Mouse (Mus musculus): ENCODE measurements around the gene Papln.
A peak's percentile ranks its signal among the peaks of the same experiment; 100 is the strongest.

Papln gene

DNA sequence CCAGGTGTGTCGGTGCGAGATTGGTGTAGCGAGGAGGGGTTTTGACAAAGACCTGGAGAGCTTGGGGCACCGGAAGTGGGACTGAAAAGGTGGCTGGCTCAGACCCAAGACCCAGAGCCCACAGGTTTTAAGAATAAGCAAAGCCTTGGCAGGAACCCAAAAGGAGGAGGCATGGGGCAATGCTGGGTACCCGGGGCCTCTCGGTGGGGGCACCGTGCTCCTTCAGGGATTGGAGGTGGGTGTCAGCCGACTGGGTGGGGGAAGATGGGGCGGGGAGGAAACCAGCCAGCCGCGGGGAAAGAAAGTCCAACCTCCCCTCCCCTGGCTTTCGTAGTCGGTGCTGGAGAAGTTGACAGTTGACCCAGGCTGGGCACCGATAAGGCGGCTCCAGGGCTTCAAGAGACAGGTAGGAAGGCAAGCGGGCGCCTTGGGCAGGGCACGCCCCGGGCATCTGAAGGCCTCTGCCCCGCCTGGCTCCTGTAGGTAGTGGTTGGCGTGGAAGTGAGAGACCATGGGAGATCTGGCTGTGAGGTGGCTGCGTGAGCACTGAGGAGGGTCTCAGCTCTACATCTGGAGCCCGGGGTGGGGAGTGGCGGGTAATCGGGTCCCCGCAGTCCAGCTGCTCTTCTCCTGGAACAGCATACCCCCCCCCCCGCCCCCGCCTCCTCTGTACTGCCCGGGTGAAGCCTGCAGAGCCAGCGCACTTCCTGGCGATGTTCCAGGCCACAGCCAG is at the start of gene Papln:
Gene Papln, plus strand, starts transcription at position 324 of the 733 bp plus-strand sequence.
- peak; percentile 74 for DNase-seq (ENCODE audit: low spot score)

DNA sequence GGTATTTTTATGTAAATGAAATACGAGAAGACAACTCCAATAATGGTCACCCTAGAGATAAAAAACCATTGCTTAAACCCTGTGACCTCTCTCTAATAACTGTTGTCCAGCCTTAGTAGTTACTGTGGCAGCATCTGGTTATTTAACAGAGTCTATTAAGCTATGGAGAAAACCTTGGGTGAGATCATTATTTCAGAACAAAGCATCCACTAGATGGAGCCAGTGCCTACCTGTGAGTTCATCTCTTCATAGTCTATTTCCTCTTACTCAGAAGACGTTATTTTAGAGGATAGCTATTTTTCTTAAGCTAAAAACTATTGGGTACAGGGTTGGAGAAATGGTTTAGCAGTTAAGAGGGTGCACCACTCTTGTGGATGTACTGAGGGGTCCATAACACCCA is 49.7 kb upstream of the Papln start:
- no peak for DNase-seq (ENCODE audit: low spot score)

DNA sequence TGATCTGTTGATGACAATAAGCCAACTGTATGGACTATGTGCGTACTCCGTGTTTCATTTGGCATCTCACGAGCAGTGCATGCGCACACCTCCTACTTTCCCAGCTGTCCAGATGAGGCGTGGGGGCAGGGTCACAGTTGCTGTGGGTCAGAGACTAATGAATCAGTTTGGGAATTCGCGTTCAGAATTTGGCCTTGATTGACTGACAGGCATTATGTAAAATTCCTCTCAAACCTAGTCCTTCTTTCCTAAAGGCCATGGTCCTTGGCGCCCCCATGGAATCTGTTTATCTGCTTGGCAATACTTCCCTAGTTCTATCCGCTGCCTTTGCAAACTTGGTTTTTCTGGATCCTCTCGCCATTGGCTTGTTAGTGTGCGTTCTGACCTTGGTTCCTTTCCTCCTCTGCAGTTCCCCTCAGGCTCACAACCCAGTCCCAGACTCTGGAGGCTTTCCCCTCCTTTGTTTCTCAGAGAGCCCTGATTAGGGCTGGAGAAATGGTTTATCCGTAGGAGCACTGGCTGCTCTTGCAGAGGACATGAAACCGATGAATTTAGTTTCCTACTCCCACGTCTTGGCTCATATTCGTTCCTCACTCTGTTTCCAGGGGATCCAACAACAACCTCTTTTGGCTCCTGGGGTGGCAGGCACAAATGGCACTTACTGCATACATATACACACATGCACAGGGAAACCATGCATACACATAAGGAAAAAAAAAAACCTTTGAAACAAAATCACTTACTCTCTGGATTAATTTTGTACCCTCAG is 46.8 kb upstream of the Papln start:
- peak; percentile 69 for DNase-seq (ENCODE audit: low spot score)

DNA sequence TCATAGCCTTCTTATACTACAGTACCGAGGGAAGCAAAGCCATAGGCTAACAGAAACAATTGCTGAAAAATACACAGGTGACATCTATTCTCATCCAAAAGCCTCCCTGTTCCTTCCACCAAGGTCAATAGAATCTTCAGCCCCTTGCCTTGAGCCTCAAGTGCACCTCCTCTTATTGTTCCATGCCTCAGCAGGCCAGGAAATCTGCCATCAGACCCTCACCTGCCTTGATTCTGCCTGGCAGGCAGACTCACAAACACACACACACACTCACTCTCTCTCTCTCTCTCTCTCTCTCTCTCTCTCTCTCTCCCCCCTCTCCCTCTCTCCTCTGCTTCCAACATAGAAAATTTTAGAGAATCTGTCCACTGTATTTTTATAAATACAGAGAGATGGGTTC is 44.0 kb upstream of the Papln start:
- DNase-seq (ENCODE audit: low spot score), result no peak

DNA sequence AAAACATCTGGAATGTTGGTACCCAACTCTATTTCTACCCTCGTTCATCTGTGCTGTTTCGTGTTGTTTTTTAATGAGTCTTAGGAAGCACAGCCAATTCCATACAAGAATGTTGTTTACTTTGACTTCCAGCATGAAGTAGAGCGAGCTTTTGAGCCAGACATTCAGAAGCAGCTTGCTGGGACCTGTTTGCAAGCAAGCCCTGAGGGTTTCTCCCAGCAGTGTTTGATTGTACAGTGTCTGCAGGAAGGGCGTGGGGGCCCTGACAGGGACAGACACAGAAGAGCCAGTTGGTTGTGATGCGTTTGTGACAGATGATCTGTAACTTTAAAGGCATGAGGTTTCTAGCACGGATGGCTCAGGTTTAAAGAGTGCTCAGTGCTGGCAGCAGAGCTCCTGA is 42.2 kb upstream of the Papln start:
- no peak for DNase-seq (ENCODE audit: low spot score)

DNA sequence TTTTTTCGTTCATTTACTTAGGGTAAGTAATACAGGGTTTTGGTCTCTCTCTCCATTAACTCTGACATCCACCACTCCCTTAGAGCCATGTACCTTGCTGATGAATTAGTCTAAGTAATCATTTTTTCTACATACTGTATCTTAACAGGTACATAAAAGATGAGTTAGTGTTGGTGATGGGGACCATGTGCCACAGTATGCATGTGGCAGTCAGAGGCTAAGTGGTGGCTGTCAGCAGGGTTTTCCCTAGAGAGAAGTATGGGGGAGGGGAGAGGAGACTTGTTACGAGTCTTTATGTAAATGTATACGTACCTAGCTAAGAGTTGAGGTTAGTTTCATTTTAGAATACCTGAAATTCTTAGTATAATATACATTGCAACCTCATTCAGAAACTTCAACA is 40.4 kb upstream of the Papln start:
- no peak for DNase-seq (ENCODE audit: low spot score)

DNA sequence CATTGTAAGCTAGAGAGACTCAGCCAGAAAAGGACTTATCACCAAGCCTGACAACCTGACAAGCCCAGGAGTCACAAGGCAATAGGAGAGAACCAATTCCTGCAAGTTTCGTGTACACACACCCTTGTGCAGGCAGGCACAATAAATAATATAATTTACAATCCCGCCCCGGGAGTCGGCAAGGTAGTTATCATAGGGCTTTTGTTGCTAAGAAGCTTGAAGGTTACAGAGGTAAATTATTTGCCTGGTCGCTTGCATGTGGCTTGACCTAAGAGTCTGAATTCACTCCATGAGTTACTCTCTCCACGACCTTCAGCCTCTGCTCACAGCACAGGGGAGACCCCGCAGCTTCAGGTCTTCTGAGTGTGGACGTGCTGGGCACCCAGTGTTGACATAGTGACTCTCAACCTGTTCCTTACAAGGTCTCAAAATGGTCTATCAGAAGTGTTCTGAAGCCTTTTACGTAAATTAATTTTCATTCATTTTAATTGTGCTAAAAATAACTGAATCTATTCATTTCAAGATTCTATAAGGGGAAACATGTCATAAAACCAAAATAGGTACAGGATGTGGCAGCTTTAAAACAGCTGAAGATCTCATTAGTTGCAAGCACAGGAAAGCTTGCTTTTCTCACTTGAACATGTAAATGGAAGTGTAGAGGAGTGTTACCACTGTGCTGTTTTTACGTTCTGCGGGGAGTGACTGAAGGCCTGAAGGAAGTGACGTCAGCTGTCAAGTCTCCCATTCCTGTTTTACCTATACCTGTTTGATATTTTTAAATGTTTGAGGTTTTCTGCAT is 36.7 kb upstream of the Papln start:
- no peak for DNase-seq (ENCODE audit: low spot score)

DNA sequence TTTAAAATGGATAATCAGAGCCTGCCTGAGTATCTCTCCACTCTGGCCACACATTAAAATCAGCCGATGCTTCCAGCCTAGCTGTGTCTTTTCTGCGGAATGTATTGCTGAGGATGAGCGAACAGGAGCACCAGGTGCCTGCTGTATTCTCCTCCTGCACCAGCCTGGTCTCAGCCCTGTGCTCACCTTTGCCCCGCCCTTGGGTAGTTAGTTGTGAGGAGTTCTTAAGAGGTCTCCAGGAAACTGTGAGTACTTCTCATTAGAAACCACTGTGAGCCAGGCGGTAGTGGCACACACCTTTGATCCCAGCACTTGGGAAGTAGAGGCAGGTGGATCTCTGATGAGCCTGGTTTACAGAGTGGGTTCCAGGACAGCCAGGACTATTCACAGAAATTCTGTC is 31.2 kb upstream of the Papln start:
- DNase-seq (ENCODE audit: low spot score), result no peak

DNA sequence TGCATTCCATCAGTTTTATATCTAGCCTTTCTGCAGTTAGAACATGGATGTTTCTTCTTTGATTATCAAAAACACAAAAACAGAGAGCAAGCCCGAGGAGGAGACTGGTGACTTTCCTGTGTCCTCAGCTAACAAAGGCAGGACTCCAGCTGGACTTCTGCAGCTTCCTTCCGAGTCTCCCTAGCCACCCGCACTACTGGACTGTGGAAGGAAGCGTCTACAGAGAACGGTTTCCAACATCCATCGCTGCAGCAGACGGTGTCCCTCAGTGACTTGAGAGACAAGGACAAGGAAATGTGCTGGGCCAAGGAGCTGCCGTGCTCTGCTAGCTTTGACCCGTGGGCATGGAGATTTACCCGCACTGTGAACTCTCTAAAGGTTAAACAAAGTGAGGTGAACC is 29.4 kb upstream of the Papln start:
- DNase-seq (ENCODE audit: low spot score), result no peak

DNA sequence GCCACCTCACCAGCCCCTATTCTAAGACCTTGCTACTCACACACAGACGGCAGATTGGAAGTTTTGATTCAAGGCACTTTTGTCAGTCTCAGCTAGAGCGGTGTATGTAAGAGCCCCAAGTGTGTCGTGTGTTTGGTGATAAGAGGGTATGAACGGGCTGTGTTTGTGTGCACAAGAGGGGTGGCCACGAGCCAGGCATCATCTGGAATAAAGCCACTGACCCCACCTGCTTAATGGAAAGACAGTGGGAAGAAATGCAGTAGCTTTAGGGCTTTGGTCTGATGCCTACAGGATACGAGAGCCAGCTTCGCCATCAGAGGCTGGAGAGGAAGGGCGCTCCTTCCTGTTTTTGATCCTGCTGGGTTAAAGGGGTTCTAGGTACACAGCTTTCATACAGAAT is 27.2 kb upstream of the Papln start:
- DNase-seq (ENCODE audit: low spot score), result no peak

DNA sequence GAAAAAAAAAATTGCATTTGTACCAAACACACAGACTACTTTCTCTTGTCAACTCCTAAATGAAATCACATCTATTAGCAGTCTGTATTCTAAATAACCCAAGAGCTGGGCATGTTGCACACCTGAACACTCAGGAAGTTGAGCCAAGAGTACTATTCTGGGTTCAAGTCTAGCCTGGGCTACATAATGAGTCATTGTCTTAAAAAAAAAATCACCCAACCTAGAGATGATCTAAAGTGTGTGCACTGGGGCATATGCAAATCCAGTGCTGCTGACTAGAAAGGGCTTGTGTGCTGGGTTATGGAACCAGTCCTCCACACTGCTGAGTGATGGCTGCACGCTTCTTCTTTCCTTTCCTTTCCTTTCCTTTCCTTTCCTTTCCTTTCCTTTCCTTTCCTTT is 24.8 kb upstream of the Papln start:
- no peak for DNase-seq (ENCODE audit: low spot score)

DNA sequence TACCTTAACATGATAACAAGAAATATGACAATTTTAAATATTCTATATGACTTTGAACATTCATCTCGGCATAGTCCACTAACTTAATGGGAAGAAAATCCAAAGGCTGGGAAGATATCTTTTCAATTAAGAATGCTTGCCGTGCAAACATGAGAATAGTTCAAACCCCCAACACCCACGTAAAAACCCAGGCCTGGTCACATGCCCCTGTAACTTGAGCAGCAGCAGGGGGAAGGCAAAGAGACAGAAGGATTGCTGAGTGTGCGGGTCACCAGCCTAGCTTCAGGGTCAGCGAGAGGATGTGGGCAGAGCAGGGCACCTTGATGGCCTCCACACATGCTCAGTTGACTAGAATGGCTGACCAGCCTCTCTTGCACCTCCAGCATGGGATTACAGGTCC is 21.7 kb upstream of the Papln start:
- no peak for DNase-seq (ENCODE audit: low spot score)

DNA sequence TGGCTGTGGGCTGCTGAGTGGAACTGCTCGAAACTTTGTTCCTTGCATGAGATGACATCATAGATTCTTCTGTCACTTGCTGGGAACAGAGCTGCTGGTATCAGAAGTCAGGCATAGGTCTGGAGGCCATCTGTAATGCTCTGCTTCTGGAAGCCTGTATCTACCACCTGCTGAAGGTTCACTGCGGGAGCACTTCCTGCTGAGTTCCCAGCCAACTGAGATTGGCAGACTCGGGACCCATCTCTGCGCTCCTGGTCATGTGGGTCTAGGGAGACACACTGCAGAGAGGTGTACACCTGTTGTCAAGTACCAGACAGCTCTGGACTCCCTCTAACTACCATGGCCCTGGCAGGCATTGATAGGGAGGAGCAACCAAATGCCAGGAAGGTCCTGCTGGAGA is 20.6 kb upstream of the Papln start:
- DNase-seq (ENCODE audit: low spot score), result no peak

DNA sequence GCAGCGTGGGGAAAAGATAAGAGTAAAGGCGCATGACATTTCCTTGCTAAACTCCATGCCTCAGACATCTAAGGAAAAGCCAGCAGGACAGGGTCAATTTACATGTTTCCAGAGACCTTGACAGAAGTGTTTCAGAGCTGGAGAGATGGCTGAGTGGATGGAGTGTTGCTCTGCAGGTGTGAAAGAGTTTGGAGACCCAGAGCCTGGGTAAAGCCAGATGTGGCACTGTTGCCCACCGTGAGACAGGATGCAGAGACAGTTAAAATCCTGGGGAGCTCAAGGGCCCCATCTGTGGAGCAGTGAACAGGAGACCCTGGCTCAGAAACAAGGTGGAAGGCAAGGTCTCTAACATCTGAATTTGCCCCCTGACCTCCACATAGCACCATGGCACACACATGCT is 19.7 kb upstream of the Papln start:
- no peak for DNase-seq (ENCODE audit: low spot score)

DNA sequence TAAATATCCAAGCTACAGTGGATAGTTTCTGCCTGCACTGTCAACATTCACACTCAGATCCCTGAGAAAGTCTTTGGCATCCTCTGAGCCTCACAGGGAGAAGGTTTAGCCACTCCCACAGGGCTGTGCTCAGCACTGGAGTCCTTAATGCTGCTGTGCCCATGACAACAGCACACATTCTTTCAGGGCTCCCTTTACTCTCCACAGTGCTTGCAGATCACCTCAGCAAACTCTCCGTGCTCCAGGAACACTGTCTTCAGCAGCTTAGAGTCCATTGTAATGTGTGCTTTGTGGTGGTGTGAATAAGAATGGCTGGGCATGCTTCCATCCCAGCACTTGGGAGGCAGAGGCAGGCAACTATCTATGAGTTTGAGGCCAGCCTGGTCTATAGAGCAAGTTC is 14.2 kb upstream of the Papln start:
- no peak for DNase-seq (ENCODE audit: low spot score)

DNA sequence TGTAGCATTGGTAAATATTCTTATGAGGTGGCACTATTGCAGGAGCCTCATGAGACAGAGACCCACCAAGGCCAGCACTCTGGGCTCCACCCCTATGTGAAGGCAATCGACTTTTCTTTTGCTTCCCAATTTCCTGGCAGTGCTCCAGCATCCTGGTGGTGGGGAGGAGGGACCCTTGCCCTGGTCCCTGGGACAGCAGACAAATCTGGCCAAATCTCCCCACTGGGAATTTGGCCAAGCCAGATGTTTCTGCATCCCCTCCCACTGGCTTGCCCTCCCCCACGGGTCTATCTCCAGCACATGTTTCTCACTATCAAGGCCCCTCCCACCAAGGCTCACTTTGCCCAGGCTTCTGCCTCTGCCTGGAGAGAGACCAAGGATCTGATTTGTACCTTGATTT is 10.9 kb upstream of the Papln start:
- peak; percentile 69 for DNase-seq (ENCODE audit: low spot score)

DNA sequence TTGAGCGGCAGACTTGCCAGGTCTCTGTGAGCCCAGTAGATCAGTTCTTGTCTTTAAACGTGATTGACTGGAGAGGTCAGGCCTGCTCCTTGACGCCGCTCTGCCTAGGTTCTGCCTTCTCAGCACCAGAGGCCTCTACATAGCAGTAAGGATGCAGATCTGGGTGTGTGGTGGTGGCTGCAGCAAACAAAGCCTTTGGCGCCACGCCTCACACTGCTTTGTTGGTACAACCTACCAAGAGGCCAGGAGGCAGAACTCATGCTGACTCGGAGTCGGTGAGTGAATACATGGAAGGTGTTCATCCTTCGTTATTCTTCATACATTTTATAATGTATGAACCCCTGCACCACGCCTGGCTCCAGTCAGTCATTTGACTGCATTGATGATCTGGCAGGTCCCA is 4.7 kb upstream of the Papln start:
- DNase-seq (ENCODE audit: low spot score), result no peak

DNA sequence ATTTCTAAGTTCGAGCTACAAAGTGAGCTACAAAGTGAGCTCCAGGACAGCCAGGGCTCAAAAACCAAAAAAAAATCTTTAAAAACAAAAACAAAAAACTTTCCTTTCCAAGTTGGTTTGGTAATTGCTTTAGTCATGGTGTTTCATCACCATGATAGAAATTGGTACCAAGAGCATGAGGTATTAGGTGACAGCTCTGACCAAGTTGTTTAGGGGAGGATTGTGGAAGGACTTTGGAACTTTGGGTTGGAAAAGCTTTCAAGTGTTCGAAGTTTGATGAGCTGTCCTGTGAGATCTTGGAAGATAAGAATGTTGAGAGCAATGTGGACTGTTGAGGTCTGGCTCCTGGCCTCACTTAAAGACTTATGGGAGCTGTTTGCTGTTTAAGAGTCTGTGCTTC is 3.2 kb upstream of the Papln start:
- DNase-seq (ENCODE audit: low spot score), result no peak

DNA sequence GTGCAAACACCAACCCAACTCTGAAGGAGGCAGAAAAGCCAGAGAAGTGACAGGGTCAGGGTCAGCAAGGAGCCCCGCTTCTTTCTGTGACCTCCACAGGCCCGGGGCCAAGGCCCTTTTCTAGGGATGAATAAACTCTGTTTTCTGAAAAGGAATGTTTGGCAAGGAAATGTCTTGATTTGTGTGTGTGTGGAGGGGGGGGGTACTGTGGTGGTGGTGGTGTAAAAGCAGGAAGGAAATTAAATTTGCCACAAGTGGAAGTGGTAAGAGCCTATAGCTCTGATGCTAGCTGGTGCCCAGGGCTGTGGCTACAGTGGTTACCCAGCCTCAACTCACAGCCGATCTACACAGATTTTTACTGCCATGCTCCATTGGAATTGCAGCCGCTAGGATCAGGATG is 728 bp upstream of the Papln start:
- no peak for DNase-seq (ENCODE audit: low spot score)

DNA sequence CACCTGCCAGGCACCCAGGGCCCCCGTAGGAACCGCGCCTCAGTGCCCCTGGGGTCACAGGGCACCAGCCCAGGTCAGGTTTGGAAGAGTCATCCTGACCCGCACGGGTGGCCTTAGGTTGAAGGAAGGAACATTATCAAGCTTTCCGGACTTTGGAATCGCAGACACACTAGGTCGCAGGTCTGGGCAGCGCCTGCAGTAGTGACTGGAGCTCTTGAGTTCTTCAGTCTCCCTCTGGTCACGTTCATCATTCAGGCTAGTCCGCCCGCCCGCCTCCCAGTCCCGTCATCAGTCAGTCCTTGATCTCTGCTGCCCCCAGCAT is 571 bp downstream of the Papln start:
- DNase-seq (ENCODE audit: low spot score), result peak; percentile 46

DNA sequence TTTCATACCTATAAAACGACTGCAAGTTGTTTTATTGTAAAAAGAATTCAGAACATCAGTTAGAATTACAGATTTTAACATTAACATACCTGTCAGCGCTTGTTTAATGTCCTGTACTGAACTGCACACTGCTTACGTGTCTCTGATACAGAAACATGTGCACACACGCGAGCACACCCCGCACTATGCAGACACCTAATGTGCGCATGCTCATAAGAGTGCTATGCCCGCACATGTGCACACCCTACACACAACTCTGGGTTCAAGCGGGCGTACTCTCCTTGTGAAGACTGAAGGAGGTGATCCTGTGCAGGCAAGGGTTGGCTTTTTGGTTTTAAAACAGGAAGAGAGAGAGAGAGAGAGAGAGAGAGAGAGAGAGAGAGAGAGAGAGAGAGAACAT is 1.1 kb downstream of the Papln start:
- no peak for DNase-seq (ENCODE audit: low spot score)

DNA sequence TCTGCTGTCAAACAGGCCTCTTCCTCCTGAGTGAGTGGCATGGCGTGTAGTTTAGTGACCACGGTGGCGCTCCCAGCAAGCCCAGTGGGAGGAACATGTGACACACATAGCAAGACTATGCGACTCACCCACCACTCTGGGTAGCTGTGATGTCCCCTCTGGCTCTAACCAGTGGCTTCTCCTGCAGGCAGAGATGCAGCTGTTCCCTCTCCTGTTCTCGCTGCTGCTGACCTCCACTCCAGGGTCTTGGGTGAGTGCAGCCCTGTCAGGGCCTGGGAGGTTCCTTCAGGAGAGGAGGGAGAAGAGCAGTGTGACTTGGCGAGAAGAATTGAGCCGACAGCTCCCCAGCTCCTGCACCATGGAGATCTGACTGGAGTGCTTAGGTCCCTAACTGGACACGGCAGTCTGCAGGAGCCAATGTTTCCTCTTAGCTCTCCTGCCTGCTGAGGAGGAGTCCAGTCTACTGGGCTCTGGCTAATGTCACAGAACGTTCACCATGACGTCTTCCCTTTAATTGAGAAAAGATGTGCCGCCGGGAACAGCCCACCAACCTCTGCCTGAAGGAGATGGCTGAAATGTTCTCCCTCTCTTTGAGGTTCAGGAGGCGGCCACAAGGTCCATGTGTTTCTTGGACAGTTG is 2.6 kb downstream of the Papln start:
- no peak for DNase-seq (ENCODE audit: low spot score)

DNA sequence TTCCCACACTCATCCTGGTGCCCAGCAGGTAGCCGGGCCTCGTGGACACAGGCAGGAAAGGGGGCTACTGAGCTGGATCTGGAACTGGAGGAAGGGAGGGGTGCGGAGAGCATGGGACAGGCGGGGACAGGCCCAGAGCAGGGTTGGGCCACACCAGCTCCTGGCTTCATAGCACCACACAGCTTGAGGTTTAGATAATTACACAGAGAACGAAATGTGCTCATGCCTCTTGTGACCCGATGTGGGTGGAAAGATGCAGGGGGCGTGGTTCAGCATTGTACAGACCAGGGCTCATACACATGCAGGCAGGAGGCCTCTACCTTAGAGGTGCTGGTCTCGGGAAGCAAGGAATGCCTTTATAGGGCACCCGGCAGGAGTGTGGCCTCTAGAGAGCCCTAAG is 4.4 kb downstream of the Papln start:
- DNase-seq (ENCODE audit: low spot score), result no peak
